Mouse (Mus musculus) monocyte, adult 5-6 weeks (primary cell): Measurements from ENCODE around the gene Kif3b. TPM values are rescaled to one million over a fixed set of nuclear protein-coding genes. Genes with fewer than 3 reads are reported as not detected.
"Not testable (repeated sequence)": the region's sequence is repeated elsewhere in the genome, so short reads cannot be mapped to it uniquely, and the experiment has no call there.

Experiments
- ATAC-seq: fragments of 153-309, 156-312 bp; replicated peaks from 2 replicates; pipeline ENCODE4 v1.8.0; 2017; ENCODE audit warnings: mild to moderate bottlenecking; ENCODE audit not compliant: low TSS enrichment, insufficient number of reproducible peaks, severe bottlenecking, poor library complexity, low FRiP score
- total RNA-seq: library from RNA; stranded (forward); fragments of 200-1000, 200-491, 200-594 nt; gene quantifications from 3 replicates; pipeline ENCODE4 v1.2.3, GENCODE M21; 2017

Kif3b gene
- total RNA-seq = 27.2 to 38.3 TPM (median 34.8 TPM) in 3 replicates

GRCm38 (mm10) chr2:153290938-153291928 lies at the start of gene Kif3b:
Gene Kif3b, plus strand, starts transcription at chr2:153291413.
- peak; percentile 87 for ATAC-seq

GRCm38 (mm10) chr2:153242156-153242555 lies 49.1 kb upstream of the Kif3b start:
- no peak for ATAC-seq

GRCm38 (mm10) chr2:153249751-153250150 lies 41.5 kb upstream of the Kif3b start:
- ATAC-seq = no peak

DNA sequence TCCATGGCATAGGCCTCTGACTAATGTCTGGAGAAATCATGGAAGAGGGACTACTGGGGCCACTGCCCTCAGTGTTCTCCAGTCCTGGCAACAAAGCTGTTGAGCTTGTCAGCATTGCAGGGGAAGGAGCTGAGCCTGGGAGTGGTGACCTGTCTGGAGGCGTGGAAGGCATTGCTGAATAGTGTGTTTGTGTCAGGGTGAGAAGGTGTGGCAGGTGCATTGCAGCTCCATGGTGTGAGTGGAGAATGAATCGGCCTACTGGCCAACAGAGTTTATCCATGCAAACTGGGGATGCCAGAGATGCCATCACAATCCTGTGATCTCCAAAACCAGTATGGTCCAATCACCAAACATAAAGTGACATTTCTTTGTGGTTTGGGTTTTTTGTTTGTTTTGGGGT lies 34.6 kb upstream of the Kif3b start:
- no peak for ATAC-seq

- ATAC-seq = peak; percentile 75
Observed at GRCm38 (mm10) chr2:153259030-153259863, 32.0 kb upstream of the Kif3b start.

DNA sequence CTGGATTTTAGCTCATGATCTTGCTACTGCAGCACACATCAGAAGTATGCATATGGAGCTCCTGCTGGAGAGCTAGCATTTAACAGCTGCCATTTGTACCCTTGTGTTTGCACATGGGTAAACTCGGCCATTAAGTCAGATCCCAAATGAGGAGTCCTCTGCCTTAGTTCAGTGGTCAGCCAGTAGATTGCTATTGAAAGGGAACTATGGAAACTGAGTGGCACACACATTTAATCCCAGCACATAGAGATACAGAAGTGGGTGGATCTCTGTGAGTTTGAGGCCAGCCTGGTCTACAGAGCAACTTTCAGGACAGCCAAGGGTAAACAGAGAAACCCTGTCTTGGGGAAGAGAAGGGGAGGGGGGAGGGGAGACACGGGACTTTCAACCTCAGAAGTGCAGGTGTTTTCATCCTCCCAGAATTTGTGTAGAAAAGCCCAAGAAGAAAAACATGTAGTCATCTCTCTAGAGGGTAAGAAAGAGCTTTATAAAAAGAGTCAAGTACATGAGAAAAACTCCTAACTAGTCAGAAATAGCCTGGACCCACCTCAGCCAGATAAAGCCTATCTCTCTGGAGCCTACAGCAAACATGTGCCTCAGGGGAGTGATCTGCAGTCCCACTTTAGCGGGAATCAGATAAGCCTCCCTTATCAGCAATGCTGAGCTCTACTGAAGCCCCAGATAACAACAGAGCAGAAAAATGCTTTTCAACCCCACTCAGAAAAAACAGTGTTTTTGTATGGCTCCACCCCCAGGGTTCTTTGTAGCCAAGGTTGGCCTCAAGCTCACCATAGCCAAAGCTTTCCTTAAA lies 31.1 kb upstream of the Kif3b start:
- peak; percentile 13; the same call in 1 of the 2 replicates for ATAC-seq

GRCm38 (mm10) chr2:153263053-153263452 lies 28.2 kb upstream of the Kif3b start:
- peak; percentile 51 for ATAC-seq

DNA sequence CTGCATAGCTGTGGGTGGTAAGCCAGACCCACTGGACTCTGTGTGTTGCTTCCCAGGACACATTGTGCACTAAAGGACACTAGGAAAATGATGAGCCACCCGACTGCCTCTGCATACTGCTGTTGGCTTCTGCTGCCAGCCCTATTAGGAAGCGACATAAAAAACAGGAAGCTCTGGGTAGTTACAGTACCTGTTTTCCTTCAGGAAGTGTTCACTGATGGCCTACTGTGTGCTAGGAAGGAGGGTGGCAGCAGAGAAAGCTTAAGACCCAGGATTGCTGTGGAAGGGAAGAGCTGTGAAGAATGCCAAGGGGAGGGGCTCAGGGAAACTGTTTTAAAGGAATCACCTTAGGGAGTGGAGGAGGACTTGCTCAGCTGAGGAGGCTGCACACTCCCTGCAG lies 23.9 kb upstream of the Kif3b start:
- ATAC-seq = no peak

DNA sequence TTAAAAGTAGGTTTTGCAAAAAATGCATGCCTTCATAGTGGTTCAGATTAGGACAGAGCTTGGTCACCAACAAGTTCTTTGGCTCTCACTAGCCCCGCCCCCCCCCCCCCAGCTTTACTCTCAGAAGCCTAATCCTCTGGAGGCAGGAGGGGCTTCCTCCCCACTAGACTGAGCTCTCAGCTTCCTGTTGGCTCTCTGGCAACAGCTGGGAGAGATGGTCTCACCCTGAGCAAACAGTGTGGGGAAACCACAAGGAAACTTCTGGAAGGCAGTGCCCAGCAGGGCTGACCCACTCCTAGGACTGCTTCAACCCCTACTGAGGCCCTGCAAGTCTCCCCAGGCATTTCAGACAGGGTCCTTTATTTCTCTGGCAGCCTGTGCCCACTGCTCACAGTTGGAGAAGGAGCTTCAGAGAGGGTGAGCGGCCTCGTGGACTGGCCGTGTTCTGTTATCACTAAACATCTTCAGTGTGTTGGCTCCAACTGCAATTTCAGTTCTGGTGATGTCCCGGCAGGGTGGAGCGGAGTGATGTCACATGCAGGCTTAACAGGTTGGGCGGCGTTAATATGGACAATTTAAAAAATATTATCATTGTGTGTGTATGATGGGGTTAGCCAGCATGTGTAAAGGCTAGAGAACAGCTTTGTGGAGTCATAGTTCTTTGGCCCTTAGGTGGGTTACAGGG lies 20.8 kb upstream of the Kif3b start:
- ATAC-seq = not testable (repeated sequence)

- not testable (repeated sequence) for ATAC-seq
Observed at GRCm38 (mm10) chr2:153274200-153274918, 16.9 kb upstream of the Kif3b start.

DNA sequence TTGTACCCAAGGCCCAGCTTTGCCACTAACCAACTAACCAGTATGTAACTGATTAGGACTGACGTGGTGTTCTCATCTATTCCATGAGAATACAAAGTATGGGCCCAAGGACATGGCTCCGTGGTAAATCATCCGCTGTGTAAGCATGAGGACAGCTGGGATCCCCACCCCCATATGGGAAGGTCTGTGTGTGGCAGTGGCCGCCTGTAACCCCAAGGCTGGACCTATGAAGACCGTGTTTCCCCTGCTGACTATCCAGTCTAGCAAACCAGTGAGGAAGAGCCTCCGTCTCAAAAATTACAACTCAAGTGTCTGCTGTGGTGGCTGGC lies 16.3 kb upstream of the Kif3b start:
- no peak for ATAC-seq

DNA sequence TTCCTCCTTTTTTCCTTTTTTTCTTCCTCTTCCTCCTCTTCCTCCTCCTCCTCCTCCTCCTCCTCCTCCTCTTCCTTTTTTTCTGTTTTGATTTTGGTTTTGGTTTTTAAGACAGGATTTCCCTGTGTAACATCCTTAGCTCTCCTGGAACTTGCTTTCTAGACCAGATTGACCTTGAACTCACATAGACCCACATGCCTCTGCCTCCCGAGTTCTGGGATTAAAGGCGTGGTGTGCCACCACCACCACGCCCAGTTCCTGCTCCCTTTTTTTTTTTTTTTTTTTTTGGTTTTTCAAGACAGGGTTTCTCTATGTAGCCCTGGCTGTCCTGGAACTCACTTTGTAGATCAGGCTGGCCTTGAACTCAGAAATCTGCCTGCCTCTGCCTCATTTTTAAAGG lies 15.6 kb upstream of the Kif3b start:
- ATAC-seq = not testable (repeated sequence)

- ATAC-seq = no peak
Observed at GRCm38 (mm10) chr2:153276440-153276839, 14.8 kb upstream of the Kif3b start.

DNA sequence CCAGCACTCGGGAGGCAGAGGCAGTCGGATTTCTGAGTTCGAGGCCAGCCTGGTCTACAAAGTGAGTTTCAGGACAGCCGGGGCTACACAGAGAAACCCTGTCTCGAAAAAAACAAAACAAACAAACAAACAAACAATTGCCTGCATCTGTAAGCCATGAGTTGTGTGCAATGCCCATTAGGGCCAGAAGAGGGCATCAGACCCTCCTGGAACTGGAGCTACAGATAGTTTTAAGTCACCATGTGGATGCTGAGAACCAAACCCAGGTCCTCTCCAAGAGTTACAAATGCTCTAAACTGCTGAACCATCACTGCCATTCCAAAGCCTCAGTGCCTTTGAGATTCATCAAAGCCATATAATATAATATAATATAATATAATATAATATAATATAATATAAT lies 14.4 kb upstream of the Kif3b start:
- ATAC-seq = not testable (repeated sequence)

- ATAC-seq = no peak
Observed at GRCm38 (mm10) chr2:153278357-153278756, 12.9 kb upstream of the Kif3b start.

DNA sequence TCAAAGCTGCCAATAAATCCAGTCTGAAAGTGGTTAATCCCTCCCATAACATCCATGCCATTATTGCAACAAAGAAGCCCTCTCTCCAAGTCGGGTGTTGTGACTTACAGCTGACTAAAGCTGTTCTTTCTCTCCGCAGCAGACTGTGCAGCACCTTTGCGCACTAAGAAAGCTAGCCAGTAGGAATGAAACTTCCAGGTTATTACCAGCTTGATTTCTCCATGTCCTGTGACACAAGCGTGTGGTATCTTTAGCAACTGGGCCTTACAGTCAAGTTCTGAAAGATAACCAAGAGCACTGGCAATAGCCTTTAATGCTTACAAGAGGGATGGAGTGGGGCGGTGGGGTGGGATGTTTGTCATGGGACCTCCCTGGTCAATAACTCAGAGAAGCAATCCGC lies 7.3 kb upstream of the Kif3b start:
- ATAC-seq = no peak

GRCm38 (mm10) chr2:153286524-153286923 lies 4.7 kb upstream of the Kif3b start:
- ATAC-seq = no peak

DNA sequence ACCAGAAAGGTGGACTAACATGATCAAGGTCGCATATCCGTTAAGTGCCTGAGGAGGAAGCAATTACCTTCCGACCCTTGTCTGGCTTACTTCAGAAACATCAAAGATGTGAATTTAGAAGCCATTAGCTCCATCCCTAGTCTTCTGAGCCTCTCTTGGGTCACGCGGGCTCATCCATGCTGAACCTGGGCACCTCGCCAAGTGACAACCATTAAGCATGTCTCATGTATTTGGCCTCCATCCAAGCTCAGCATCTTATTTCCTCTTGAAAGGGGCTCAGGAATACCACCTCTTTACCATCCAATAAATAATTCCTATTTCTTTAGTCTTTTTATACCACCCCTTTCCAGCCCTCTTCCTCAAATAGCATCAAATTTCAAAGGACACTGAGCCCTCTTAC lies 3.4 kb upstream of the Kif3b start:
- ATAC-seq = no peak
